Mouse (Mus musculus): ENCODE data around the gene Epha5.

The Epha5 gene

DNA sequence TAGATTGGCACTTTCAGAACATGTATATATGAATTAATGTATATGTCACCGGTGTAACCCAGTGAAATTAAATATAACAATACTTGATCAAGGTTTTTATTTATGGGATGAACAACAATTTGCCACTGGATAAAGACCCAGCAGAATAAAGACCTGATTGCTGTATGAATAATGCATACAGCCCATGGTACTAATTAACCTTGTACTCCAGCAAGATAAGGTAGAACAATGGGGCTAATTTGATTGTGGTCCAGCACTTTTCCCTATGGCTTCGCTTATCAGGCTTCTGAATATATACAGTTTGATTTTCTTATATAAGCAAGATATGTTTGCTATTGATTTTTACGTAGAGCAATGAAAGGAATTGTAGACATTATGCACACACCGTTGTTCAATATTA, 103.6 kb downstream of the Epha5 start:
- in situ Hi-C loops (cut with MboI, MseI) = no loop called here

DNA sequence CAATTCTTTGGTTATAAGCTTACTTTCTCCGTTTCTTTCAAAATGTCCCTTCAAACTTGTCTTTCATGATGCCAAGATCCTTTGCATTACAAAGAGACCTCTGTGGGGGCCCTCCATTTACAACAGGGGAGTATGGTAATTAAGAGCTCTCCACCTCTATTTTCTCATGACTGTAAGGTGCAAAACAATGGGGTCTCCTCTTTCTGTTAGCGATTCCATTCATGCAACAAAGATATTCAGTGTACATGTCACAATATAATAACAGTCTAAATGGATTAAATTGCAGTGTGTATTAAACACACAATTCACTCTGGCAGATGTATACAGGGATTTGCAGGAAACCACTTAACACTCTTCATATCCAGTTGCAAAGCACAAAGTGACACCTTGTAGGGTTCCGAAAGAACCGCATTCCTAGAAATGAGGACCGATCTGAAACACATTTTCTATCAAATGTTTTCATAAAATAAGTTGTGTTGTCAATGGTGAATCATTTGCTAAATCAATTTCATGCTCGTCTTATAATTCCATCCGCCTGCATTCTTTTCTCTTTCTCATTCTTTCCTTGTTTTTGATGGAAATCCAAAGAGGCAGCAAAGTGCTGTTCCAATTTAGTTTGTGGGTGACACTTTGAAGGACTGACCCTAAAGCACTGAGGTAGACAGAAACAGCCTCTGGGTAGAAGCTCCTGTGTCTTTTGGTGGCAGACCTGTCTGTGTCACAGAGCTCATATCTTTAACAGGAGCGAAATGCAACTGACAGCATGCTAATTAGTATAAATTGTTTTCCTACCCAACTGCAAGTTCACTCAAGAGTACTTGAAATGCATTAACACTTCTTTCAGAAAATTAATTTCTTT, 118.1 kb downstream of the Epha5 start:
- in situ Hi-C loops (cut with MboI, MseI) = no loop called here

DNA sequence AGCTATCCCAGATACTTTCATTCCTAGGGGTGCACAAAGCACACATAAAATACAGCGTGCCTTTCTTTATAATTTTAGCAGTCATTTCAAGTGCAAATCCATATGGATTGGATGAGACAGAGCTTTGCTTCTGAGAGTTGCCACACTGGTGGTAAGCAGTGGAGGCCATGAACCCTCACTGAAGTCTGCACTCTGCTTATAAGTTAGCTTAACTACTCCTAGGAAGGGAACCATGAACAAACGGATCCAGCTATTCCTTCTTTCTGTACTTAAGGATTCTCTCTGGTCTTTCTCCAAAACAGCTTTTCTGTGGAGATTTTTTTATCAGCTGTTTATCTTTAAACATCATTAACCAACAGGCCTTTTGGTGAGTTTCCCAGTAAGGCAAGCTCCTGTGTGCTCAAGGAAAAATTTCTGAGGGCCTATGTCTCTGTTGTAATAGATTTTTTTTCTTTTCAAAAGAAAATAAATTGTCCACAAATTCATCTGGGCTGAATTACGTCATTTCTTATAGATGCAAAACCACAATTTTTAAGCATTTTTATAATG, 127.7 kb downstream of the Epha5 start:
- in situ Hi-C loops (cut with MboI, MseI) = no loop called here

DNA sequence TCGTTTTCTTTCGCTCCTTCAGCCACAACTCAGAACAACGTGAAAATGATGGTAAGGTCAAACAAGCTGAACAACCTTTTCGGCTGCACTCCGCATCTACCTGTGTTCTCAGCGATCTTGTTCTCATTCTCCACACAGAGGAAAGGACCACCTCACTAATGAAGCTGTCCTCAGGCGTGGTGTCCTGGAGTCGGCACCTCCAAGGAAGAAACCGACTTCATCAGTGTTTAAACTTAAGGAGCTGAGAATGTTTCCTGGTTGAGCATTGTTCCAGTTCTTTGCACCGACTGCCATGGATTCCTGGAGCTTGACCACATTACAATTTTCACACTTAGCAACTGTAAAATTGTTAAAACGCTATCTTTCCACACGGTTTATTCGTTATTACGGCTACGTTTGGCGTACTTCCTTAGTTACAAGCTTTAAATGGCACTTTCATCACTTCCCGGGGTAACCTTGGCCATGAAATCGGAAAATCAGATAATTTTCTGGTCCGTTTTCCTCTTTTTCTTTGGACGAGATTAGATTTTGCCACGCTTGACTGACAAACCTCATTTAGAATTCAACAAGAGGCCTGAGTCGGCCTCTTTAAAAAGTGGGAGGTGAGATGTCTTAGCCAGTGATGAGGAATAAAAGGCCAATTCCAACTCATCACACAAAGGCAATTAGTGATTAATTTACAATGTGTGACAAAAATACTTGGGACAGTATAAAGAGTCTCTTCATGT, 135.7 kb downstream of the Epha5 start:
- in situ Hi-C loops (cut with MboI, MseI) = no loop called here

DNA sequence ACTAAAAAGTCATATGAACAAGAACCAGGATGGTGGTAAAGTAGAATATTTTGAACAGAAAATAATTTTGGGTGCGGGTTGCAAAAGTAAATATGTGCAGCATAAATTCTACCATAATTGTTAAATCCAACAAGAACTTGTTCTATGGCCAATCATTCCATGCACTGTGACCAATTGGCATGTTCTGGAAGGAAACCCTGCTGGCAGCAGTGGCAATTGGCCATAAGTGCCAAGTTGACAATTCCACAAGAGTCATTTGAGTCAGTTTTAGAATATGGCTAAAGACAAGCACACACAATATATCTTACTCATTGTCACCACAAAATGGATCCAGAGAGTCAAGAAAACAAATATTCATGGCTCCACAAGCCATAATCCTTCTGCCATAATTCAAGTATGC, 140.2 kb downstream of the Epha5 start:
- in situ Hi-C loops (cut with MboI, MseI) = no loop called here

DNA sequence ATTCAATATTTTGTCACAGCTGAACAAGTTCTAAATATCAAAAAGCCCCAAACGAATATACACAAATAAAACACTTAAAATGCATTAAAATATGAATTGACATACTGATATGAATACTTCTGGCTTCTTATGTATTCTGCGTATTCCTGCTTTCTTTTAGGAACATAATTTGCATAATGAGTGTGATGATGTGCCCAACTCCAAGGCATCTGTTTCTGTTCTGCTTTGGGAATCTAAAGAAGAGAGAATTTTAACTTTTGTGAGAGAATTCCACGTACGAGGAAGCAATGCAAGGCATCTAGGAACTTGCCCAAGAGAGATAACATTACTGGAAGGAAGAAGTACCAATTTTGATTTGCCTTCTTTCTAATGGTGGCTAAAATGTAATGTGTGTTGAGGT, 151.8 kb downstream of the Epha5 start:
- in situ Hi-C loops (cut with MboI, MseI) = no loop called here

DNA sequence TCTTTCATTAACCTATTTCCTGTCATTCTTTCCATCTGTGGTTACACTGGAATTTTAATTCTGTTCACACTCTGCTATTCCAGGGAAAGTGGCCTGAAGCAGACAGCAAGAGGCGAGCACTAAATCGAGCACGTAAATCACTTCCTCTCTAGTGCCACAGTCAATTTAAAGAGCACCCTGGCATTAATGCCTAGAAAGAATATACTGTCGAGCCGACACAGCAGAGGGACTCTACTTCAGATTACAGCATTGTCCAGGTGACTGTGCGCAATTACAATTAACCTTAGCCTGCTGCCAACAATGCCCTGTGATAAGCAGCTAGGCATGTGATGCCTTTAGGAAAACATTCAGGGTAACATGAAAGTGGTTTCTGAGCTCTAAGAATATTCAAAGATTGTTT, 153.2 kb downstream of the Epha5 start:
- in situ Hi-C loops (cut with MboI, MseI) = no loop called here

DNA sequence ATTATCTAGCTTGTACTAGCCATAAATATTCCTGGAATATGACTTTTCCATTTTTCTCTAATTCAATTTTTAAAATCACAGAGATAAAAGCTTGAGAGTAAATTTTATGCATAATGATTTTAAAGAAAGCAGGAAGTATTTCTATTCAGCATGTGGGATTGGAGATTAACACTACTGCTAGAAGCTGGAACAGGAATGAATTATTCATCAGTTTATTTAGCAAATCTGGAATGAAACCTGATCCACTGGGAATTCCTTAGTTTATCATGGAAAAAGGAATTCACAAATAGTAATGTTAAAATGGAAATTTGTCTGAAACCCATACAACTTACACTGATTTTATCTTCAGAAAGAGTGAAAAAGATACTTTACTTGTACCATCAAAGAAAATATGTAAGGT, 187.2 kb downstream of the Epha5 start:
- in situ Hi-C loops (cut with MboI, MseI) = no loop called here

DNA sequence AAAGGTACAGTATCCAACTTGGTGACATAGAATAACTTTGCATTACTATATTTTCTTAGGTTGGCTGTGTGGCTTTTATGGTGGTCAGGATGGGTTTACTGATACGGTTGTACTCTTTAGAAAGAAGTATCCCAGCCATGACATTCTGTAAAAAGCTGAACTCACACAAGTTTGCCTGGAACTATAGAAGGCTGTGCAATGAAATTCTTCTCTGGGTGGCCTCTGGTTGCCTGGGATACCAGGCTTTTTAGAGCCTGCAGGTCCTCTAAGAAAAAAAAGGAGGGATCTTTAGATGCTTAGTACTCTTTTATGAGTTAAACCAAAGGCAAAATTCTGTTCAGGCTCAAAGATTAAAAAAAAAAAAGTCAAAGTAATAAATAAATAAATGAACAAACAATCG, 208.6 kb downstream of the Epha5 start:
- in situ Hi-C loops (cut with MboI, MseI) = no loop called here

DNA sequence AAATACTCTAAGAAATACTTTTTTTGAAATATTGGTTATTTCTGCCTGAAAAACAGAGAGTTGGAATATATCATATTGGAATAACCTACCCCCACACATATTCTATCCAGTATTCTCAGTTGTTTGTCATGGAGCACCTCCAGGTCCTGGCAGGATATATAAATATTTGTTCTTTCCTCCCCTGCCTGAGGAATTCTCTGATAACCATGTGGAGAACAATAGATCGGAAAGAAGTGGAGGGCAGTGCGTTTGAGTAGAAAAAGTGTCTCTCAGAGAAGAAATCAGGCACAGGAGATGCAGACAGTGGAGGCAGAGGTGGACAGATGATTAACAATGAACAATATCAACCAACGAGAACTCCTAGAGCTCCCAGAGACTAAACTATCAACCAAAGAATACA, 223.8 kb downstream of the Epha5 start:
- in situ Hi-C loops (cut with MboI, MseI) = no loop called here

DNA sequence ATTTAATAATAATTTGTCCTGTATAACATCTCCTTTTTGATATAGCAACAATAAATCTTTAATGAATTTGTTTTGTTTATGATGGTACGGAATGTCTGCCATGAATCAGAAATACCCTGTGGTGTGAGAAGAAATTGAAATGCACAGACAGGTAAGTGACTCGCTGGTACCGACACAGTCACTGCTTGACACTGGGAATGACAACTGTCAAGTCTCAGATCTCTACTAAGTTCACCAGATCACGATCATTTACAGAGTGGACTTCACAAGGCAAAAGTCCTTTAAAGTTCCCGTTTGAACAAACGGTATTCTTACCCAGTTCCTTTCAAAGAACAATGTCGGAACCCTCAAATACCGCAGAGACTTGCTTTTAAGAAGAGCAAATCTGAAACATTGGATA, 233.0 kb downstream of the Epha5 start:
- in situ Hi-C loops (cut with MboI, MseI) = loop anchor here in 1 of 2 experiments (10.0 kb wide), 1 partner anchor 831 kb away; no protein-coding TSS in a partner anchor

DNA sequence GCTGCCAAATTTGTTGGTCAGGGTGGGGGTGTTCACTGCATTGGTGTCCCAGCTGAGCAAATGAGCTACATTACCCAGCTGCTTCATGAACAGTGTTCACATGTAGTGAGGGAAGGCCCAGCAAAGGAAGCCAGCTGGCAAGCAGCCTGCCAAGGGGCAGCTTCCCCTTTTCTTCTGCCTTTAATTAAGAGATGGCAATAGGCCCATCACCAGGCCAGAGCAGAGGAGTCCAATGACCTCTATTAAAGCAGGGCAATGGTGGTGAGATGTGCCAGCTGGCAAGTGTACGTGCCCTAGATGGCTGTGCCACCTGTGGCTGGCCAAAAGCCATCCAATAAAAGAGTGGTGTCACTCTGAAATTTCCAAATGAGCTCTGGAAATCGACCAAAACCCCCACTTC, 264.1 kb downstream of the Epha5 start:
- in situ Hi-C loops (cut with MboI, MseI) = no loop called here

DNA sequence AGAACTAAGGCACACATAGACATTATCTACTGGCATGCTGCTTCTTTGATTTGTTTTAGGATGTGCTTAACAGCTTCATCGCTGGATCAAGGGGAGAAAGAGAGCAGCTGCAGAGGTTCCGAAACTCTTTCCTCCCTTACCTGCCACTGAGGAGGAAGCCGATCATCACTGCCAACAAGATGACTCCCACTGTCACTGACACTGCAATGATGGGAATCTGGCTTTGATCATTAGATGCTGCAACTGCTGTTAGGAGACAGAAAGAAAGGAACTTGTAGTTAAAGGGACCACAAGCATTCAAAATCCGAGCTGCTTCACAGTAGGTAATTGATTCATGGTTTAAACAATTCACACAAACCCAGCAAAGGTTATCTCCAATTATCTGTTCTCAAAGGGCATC, 275.0 kb downstream of the Epha5 start:
- in situ Hi-C loops (cut with MboI, MseI) = no loop called here

DNA sequence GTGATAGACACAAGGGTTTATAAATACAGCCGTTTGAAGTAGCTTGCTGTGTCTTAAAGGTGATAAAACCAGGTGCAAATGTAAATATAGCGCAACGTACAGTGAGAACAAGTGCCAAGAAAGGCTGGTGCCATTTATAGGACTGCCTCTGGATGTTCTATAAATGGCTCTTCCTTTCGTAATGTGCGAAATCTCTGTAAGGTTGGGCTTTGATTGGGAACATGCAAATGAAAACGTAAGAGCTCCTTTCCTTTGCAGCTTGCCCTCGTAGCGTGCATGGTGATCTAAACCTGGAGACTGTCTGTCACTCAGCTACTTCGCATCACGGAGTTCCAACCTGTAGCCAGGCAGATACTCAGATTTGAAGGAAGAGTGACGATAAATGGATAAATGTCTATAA, 321.2 kb downstream of the Epha5 start:
- in situ Hi-C loops (cut with MboI, MseI) = no loop called here

DNA sequence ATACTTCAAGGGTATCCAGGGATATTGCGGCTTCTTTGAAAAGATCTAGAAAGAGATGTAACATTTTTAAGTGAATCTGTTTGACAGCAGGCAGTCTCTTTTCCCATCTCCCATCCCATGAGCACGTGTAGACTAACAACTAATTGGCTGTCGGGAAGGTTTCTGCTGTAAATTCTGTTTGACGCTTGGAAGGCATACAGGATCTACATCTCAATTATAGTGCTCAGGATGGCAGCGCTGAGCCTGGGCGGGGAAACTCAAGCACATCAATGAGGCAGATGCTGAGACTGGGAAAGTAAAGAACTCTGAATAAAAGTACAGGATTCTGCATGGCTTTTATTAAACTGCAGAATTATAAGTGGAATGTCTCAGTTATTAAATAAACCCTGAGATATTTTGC, 335.9 kb downstream of the Epha5 start:
- in situ Hi-C loops (cut with MboI, MseI) = no loop called here

DNA sequence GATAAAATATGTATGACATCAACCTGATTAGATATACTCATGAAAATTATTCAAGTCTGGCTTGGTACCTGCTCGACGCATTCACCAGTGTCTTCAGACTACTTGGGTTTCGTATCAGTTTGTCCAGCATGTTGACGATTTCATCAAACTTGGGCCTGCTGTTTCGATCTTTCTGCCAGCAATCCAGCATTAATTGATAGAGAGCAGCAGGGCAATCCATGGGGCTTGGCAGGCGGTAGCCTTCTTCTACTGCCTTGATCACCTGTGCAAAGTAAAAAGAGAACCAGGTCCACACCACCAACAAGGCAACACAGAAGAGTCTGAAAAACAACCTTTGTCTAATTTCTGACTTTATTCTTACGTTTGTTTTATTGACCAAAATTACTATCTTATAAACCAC, 346.2 kb downstream of the Epha5 start:
- in situ Hi-C loops (cut with MboI, MseI) = no loop called here

DNA sequence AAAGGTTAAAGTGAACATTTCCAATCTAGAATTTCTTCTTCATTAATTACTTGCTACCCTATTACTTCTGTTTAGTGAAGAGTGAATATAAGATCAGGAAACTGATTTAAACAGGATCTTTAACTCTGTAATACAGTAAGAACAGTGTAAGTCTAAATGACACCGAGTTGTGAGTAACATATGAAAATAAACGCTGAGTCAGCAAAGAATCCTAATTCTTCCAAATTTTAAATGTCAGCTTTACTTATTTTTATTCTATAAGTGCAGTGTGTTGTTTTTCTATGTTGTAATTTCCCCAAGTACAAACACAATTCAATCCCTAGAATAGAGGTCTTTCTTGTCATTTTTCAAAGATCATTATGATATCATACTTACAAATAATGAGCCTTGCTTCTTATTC, 363.3 kb downstream of the Epha5 start:
- in situ Hi-C loops (cut with MboI, MseI) = no loop called here

DNA sequence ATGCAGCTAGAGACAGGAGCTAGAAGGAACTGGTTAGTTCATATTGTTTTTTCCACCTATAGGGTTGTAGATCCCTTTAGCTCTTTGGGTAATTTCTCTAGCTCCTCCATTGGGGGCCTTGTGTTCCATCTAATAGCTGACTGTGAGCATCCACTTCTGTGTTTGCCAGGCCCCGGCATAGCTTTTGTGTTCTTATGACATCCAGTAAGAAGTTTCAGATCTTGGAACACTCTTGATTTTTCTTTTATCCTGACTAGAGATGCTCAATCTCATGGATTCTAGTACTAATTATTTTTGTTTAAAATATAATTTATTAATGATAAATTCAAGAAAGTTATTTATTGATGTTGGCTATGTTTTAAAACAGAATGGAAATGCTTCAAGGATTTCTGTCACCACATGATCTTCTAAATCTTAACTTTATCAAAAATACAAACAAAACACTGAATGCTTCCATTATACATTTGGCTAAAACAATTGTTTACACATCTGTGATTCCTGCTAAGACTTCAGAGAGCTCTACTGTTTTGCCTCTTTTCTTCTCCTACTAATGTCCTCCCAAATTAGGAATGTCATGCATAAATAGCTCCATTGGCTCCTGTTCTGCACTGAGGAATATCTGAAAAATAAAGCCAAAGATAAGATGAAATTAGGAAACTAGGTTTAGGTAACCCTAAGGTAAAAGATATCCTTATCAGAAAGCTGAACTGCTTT, 379.8 kb downstream of the Epha5 start:
- in situ Hi-C loops (cut with MboI, MseI) = loop anchor here in 1 of 2 experiments (10.0 kb wide), 1 partner anchor 867 kb away; no protein-coding TSS in a partner anchor
